Mouse (Mus musculus) CH12.LX (cell line): ENCODE results near the gene Ppp1r8. TPM values are rescaled to one million over a fixed set of nuclear protein-coding genes. Genes with fewer than 3 reads are reported as not detected.

Experiments
- DNase-seq: peaks from one replicate; pipeline ENCODE4 v3.0.0-alpha.2; 2013; ENCODE audit errors: extremely low read depth
- H3K27ac ChIP-seq: 2 replicates; pipeline ENCODE4 v1.5.1; 2012; ENCODE audit warnings: low read depth, mild to moderate bottlenecking, control low read depth, moderate library complexity; ENCODE audit not compliant: insufficient read depth
- H3K27me3 ChIP-seq: replicated peaks from 2 replicates; pipeline ENCODE3; 2012; ENCODE audit warnings: inconsistent platforms
- H3K36me3 ChIP-seq, 2 experiments: replicated peaks in 1 of 2; 2 replicates each; pipeline versions ENCODE3 to v1.6.1; 2012; ENCODE audit warnings: inconsistent platforms in 1 of 2, low read length in 1 of 2, mild to moderate bottlenecking in 1 of 2, mixed read lengths in 1 of 2, moderate library complexity in 1 of 2; ENCODE audit not compliant: control insufficient read depth in 1 of 2, insufficient read depth in 1 of 2
- H3K4me1 ChIP-seq, 2 experiments: 2 replicates each; pipeline ENCODE4 v1.6.1; 2012; ENCODE audit warnings: inconsistent platforms in 1 of 2, moderate library complexity in 1 of 2; ENCODE audit not compliant: insufficient read depth in 2 of 2, control insufficient read depth in 1 of 2
- H3K4me2 ChIP-seq: 2 replicates; pipeline ENCODE4 v1.6.1; 2012; ENCODE audit warnings: low read depth, mild to moderate bottlenecking, control low read depth; ENCODE audit not compliant: poor library complexity, insufficient read depth, severe bottlenecking
- H3K4me3 ChIP-seq, 3 experiments: fragments of 150-350 bp in 1 of 3; sonication (generic) in 1 of 3; replicated peaks in 1 of 3; 2 replicates each; pipeline versions ENCODE3 to v1.5.1; 2011 to 2012; ENCODE audit warnings: low read depth in 2 of 3, low read length in 2 of 3, mild to moderate bottlenecking in 2 of 3, moderate library complexity in 2 of 3, control low read depth in 1 of 3, improper control_type of control experiment in 1 of 3, inconsistent platforms in 1 of 3, mixed read lengths in 1 of 3; ENCODE audit not compliant: poor library complexity in 1 of 3
- H3K79me2 ChIP-seq: replicated peaks from 2 replicates; pipeline ENCODE4 v1.6.1; 2012; ENCODE audit warnings: mild to moderate bottlenecking, moderate library complexity; ENCODE audit not compliant: control insufficient read depth, poor library complexity, insufficient read depth, severe bottlenecking; ENCODE audit errors: extremely low read depth
- H3K9ac ChIP-seq: 2 replicates; pipeline ENCODE4 v1.6.1; 2012; ENCODE audit warnings: low read depth, mild to moderate bottlenecking, control low read depth, moderate library complexity; ENCODE audit not compliant: insufficient read depth
- H3K9me3 ChIP-seq: replicated peaks from 2 replicates; pipeline ENCODE3; 2012; ENCODE audit warnings: low read length, inconsistent platforms, mixed read lengths
- CHD1 ChIP-seq: IDR thresholded peaks from 2 replicates; pipeline ENCODE4 v1.6.1; 2012; ENCODE audit warnings: low read depth, low read length, improper control_type of control experiment, inconsistent platforms
- CTCF ChIP-seq, 2 experiments: IDR thresholded peaks in 1 of 2; conservative IDR thresholded peaks in 1 of 2; 2 replicates each; pipeline ENCODE4 v1.5.1; 2011 to 2012; ENCODE audit warnings: low read depth in 2 of 2, low read length in 2 of 2, improper control_type of control experiment in 1 of 2, inconsistent platforms in 1 of 2, mild to moderate bottlenecking in 1 of 2, moderate library complexity in 1 of 2
- E2F4 ChIP-seq: IDR thresholded peaks from 2 replicates; pipeline ENCODE4 v1.6.1; 2011; ENCODE audit warnings: low read depth, low read length, improper control_type of control experiment; ENCODE audit not compliant: insufficient replicate concordance
- EP300 ChIP-seq: IDR thresholded peaks from 2 replicates; pipeline ENCODE4 v1.6.1; 2011; ENCODE audit warnings: low read length, improper control_type of control experiment
- ETS1 ChIP-seq: conservative IDR thresholded peaks from 2 replicates; pipeline ENCODE4 v1.6.1; 2012; ENCODE audit warnings: low read depth, mild to moderate bottlenecking, inconsistent platforms, low read length, improper control_type of control experiment, moderate library complexity
- IRF4 ChIP-seq: IDR thresholded peaks from 2 replicates; pipeline ENCODE4 v1.6.1; 2014; ENCODE audit warnings: low read depth, mild to moderate bottlenecking, inconsistent platforms, low read length, improper control_type of control experiment
- MAFK ChIP-seq: IDR thresholded peaks from 2 replicates; pipeline ENCODE4 v1.6.1; 2011; ENCODE audit warnings: low read length, improper control_type of control experiment; ENCODE audit not compliant: insufficient replicate concordance
- MXI1 ChIP-seq: IDR thresholded peaks from 2 replicates; pipeline ENCODE4 v1.6.1; 2011; ENCODE audit warnings: mild to moderate bottlenecking, low read depth, low read length, improper control_type of control experiment
- NELFE ChIP-seq: IDR thresholded peaks from 2 replicates; pipeline ENCODE4 v1.6.1; 2011; ENCODE audit warnings: low read depth, low read length, improper control_type of control experiment
- NRF1 ChIP-seq: IDR thresholded peaks from 2 replicates; pipeline ENCODE4 v1.6.1; 2014; ENCODE audit warnings: low read depth, mild to moderate bottlenecking, inconsistent platforms, low read length, improper control_type of control experiment, moderate library complexity
- POLR2AphosphoS2 ChIP-seq: IDR thresholded peaks from 2 replicates; pipeline ENCODE4 v1.6.1; 2011; ENCODE audit warnings: low read depth, low read length, improper control_type of control experiment
- SIN3A ChIP-seq: IDR thresholded peaks from 2 replicates; pipeline ENCODE4 v1.6.1; 2012; ENCODE audit warnings: low read length, improper control_type of control experiment, inconsistent platforms
- TBP ChIP-seq: conservative IDR thresholded peaks from 2 replicates; pipeline ENCODE4 v1.6.1; 2011; ENCODE audit warnings: low read depth, low read length, improper control_type of control experiment
- TCF12 ChIP-seq: IDR thresholded peaks from 2 replicates; pipeline ENCODE4 v1.6.1; 2014; ENCODE audit warnings: low read depth, mild to moderate bottlenecking, inconsistent platforms, low read length, improper control_type of control experiment
- ZC3H11A ChIP-seq: IDR thresholded peaks from 2 replicates; pipeline ENCODE4 v1.6.1; 2012; ENCODE audit warnings: low read depth, mild to moderate bottlenecking, inconsistent platforms, low read length, improper control_type of control experiment
- ZKSCAN1 ChIP-seq: IDR thresholded peaks from 2 replicates; pipeline ENCODE4 v1.6.1; 2012; ENCODE audit warnings: low read depth, inconsistent platforms, low read length, improper control_type of control experiment, borderline replicate concordance
- ZNF384 ChIP-seq: IDR thresholded peaks from 2 replicates; pipeline ENCODE4 v1.6.1; 2012; ENCODE audit warnings: low read depth, low read length, improper control_type of control experiment, inconsistent platforms
- dilution Hi-C: fragments of 300-500 bp; cut with MboI; formaldehyde crosslinking; loops from 2 replicates; pipeline ENCODE4 v1.14.3; 2020; ENCODE audit warnings: low sequenced_read_pairs; ENCODE audit not compliant: extremely low pct_unique_long_range_greater_than_20kb, extremely low pct_ligation_motif_present
- in situ Hi-C: fragments of 300-500 bp; cut with MboI; formaldehyde crosslinking; loops from 3 replicates; pipeline ENCODE4 v1.14.3; 2019; ENCODE audit warnings: low sequenced_read_pairs, low pct_ligation_motif_present, low pct_unique_long_range_greater_than_20kb, mixed read lengths
- polyA plus RNA-seq: library from polyadenylated mRNA; unstranded; fragments of >175 nt; gene quantifications from 2 replicates; pipeline ENCODE4 v1.2.1, GENCODE M21; 2012; ENCODE audit warnings: low read depth; ENCODE audit not compliant: insufficient read length
- total RNA-seq, 2 experiments: library from RNA; depleted of rRNA; stranded (reverse); fragments of 300-350 nt in 1 of 2; fragments of >200 nt in 1 of 2; gene quantifications; 2 replicates each; pipeline ENCODE4 v1.2.3; 2012 to 2014

Gene Ppp1r8
- total and polyA plus RNA-seq, 3 experiments: 89.0 to 141 (median 107) TPM

DNA sequence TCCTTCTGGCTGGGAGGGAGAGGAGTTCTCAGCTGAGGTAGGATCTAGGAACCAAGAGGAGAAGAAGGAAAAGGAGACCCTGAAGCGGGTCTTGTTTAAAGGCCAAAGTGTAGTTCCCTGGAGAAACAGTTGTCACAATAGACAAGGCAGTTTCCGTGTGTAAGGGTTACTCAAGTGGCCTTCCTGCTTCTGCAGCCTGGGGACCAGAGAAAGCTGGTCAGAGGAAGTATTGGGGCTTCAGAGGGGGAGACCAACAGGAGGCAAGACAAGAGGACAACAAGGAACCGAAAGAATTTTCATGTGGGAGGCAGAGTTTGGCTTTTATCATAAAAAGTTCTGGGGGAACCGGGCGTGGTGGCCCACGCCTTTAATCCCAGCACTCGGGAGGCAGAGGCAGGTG is 26.6 kb downstream of the Ppp1r8 start:
- Histone ChIP-seq H3K4me1 (peaks cover 2 to 26% of the 10 kb centered on the region in 2 experiments; a peak in 2 of 4 replicates), H3K4me3 (no peak overlapping the region), H3K4me2 (no peak overlapping the region), H3K36me3 (no peaks in the 10 kb centered on the region), H3K27ac (no peak overlapping the region), H3K79me2 (no peaks in the 10 kb centered on the region), H3K9ac (no peak overlapping the region), H3K27me3 (no peaks in the 10 kb centered on the region), H3K9me3 (peaks cover 7% of the 10 kb centered on the region)
- in situ Hi-C loops: loop anchor here (5.0 kb wide), 1 partner anchor 39 kb away; no protein-coding TSS in a partner anchor
- no peak for DNase-seq
- TF ChIP-seq ZKSCAN1 (no peak), NRF1 (no peak), TBP (no peak), ZNF384 (no peak), TCF12 (no peak), ETS1 (no peak), E2F4 (no peak)
- dilution Hi-C loops: no loop called here

DNA sequence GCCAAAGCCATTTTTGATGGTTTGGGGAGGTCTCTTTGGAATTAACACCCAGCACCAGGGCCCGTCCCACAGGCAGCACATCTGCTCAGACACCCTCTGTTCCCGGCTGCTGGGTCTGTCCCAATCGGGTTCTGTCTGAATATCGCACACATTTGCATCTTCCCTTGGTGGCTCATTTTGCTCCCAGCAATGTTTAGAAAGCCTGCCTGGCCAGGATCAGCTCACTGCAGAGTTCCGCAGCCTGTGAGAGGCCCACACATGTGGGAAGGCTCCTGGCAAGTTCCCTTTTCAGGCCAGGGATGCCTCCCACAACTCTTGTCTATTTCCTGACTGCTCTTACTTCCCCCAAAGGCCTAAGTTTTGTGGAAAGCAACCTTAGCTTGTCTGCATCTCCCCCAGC is 33.3 kb downstream of the Ppp1r8 start:
- peaks cover 15% of the 10 kb centered on the region for H3K9me3 ChIP-seq
- in situ Hi-C loops (no loop called here), dilution Hi-C loops (no loop called here)
- no peak overlapping the region for H3K4me3 ChIP-seq
- H3K27me3 ChIP-seq: no peaks in the 10 kb centered on the region
- no peaks in the 10 kb centered on the region for H3K79me2 ChIP-seq
- H3K4me1 ChIP-seq: peaks cover 16 to 44% of the 10 kb centered on the region in 2 experiments
- DNase-seq: peak; percentile 74
- no peak overlapping the region for H3K4me2 ChIP-seq
- TF ChIP-seq E2F4 (no peak), SIN3A (peak; percentile 13; the same call in 1 of the 2 replicates), NELFE (no peak; the same call in 1 of the 2 replicates), ZC3H11A (no peak), EP300 (no peak; the same call in 1 of the 2 replicates), CTCF (conservative IDR thresholded peaks at IDR 0.05 in 1 of 2, IDR thresholded peaks at IDR 0.05 in 1 of 2; ENCODE audit: low read depth in 2 of 2, low read length in 2 of 2) (no peak), POLR2AphosphoS2 (no peak), CHD1 (no peak), ETS1 (0 out of 2 replicates have a peak, but pooled peaks have one; percentile 19), IRF4 (0 out of 2 replicates have a peak, but pooled peaks have one; percentile 5), TBP (no peak), MXI1 (no peak), ZKSCAN1 (no peak), MAFK (no peak)
- no peaks in the 10 kb centered on the region for H3K36me3 ChIP-seq
- H3K9ac ChIP-seq: no peak overlapping the region
- H3K27ac ChIP-seq: no peak overlapping the region
